In the genomic region with DNA sequence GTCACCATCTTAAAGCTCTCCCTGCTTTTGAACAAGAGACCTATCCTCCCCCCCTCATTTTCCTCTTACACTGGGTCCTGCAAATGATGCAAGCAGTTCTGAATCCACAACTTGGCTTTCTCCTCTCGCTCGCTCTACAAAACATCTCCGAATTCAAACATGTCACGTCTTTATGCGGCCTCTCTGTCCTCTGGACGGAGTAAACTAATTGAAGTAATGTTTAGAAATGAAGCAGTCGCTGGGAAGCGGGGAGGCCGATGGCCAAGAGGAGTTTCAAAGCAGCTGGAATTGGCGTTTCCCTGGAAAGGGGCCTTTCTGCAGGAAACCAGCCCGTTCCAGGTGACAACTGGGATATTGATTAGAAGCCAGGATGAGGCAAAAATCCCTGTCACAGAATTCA, we compare ENCODE assay signal across 10 mouse cellular contexts.
DNase-seq lines count a peak whose midpoint lies in the region; ATAC-seq and TF ChIP-seq lines count a peak whose summit lies in the region.
"Had no signal": no experiment of that assay in that cellular context is flagged by ENCODE, and none has a peak within 500 bp of the region (broad histone marks: within the 10 kb centered on the region; RNA-seq: fewer than 3 reads in every experiment).

No protein-coding gene starts in this region.

- ATAC-seq in lung, embryonic 15.5 days (ENCODE audit: borderline replicate concordance, extremely low read depth, low FRiP score, low TSS enrichment): peak; percentile 68; the same call in 1 of the 2 replicates
- ATAC-seq in hindbrain, embryonic 11.5 days (ENCODE audit: low FRiP score): no peak
- no peak for ATAC-seq in liver, embryonic 16.5 days (ENCODE audit: low read depth)
- peak; percentile 68; the same call in 1 of the 2 replicates for ATAC-seq in stomach, embryonic 16.5 days (ENCODE audit: insufficient read depth, low FRiP score)
- ATAC-seq in cerebellum, adult (ENCODE audit: insufficient number of reproducible peaks, low FRiP score, low TSS enrichment): no peak

- no peak for TF ChIP-seq POLR2A in lung, adult 2 months (IDR thresholded peaks at IDR 0.05; ENCODE audit: borderline replicate concordance, extremely low read depth, low read depth, low read length)

- no peaks in the 10 kb centered on the region for H3K27me3 ChIP-seq in lung, embryonic 15.5 days
- no peaks in the 10 kb centered on the region for H3K27me3 ChIP-seq in hindbrain, embryonic 11.5 days (ENCODE audit: control insufficient read depth, insufficient read depth, low read length)
- no peaks in the 10 kb centered on the region for H3K27me3 ChIP-seq in liver, embryonic 16.5 days (ENCODE audit: control insufficient read depth, insufficient read depth, low read depth, low read length)
- H3K27me3 ChIP-seq in stomach, embryonic 16.5 days (ENCODE audit: control insufficient read depth, insufficient read depth, low read length): no peaks in the 10 kb centered on the region

- peaks cover 22% of the 10 kb centered on the region for H3K4me1 ChIP-seq in lung, embryonic 15.5 days
- peaks cover 2% of the 10 kb centered on the region; the same call in 1 of the 2 replicates for H3K4me1 ChIP-seq in lung, adult 2 months (ENCODE audit: control insufficient read depth, insufficient read depth, low read length)
- H3K4me1 ChIP-seq in hindbrain, embryonic 11.5 days (replicated peaks; ENCODE audit: control insufficient read depth, insufficient read depth, low read length): no peaks in the 10 kb centered on the region; the same call in 1 of the 2 replicates
- H3K4me1 ChIP-seq in liver, embryonic 16.5 days (ENCODE audit: control insufficient read depth, low read depth, low read length): no peaks in the 10 kb centered on the region; the same call in none of the 2 replicates
- peaks cover 10% of the 10 kb centered on the region for H3K4me1 ChIP-seq in stomach, embryonic 16.5 days (ENCODE audit: control insufficient read depth, insufficient read depth, low read length)

- H3K36me3 ChIP-seq in lung, embryonic 15.5 days: no peaks in the 10 kb centered on the region
- no peaks in the 10 kb centered on the region for H3K36me3 ChIP-seq in hindbrain, embryonic 11.5 days (ENCODE audit: control insufficient read depth, insufficient read depth, low read length)
- no peaks in the 10 kb centered on the region for H3K36me3 ChIP-seq in liver, embryonic 16.5 days (ENCODE audit: control insufficient read depth, insufficient read depth)
- H3K36me3 ChIP-seq in stomach, embryonic 16.5 days (ENCODE audit: control insufficient read depth, insufficient read depth, low read length): no peaks in the 10 kb centered on the region

- no peaks in the 10 kb centered on the region for H3K9me3 ChIP-seq in lung, embryonic 15.5 days
- no peaks in the 10 kb centered on the region for H3K9me3 ChIP-seq in hindbrain, embryonic 11.5 days (ENCODE audit: control insufficient read depth, low read length)
- no peaks in the 10 kb centered on the region for H3K9me3 ChIP-seq in liver, embryonic 16.5 days (replicated peaks; ENCODE audit: control insufficient read depth, low read length)
- H3K9me3 ChIP-seq in stomach, embryonic 16.5 days (replicated peaks; ENCODE audit: control insufficient read depth, low read length): no peaks in the 10 kb centered on the region

- no peak for TF ChIP-seq CTCF in lung, adult 2 months (IDR thresholded peaks at IDR 0.05; ENCODE audit: insufficient read depth, low read length)

- H3K27ac ChIP-seq in lung, embryonic 15.5 days: peak overlapping the region; percentile 88
- no peak overlapping the region for H3K27ac ChIP-seq in hindbrain, embryonic 11.5 days (ENCODE audit: low read depth, low read length)
- H3K27ac ChIP-seq in liver, embryonic 16.5 days (ENCODE audit: low read length): no peak overlapping the region
- peak overlapping the region; percentile 92 for H3K27ac ChIP-seq in stomach, embryonic 16.5 days (ENCODE audit: low read length)
- H3K27ac ChIP-seq: macrophage had no signal

- peak overlapping the region; percentile 65 for H3K4me2 ChIP-seq in lung, embryonic 15.5 days
- H3K4me2 ChIP-seq in hindbrain, embryonic 11.5 days (replicated peaks; ENCODE audit: low read depth, low read length): peak overlapping the region; percentile 40; the same call in 1 of the 2 replicates
- peak overlapping the region; percentile 47 for H3K4me2 ChIP-seq in liver, embryonic 16.5 days (ENCODE audit: low read depth, low read length)
- peak overlapping the region; percentile 49 for H3K4me2 ChIP-seq in stomach, embryonic 16.5 days (ENCODE audit: low read depth, low read length)

- DNase-seq in lung, adult 2 months: no peak
- DNase-seq in hindbrain, embryonic 11.5 days (ENCODE audit: low spot score): no peak
- DNase-seq in retina, postnatal 1 day: no peak
- no peak for DNase-seq in T-cell, adult 2 months (ENCODE audit: low spot score)
- DNase-seq: right cerebral cortex, postnatal 25 days had no signal

- 10% methylated on average over 11 of the region's 11 CpGs for WGBS in lung, embryonic 15.5 days
- 26% methylated on average over 11 of the region's 11 CpGs for WGBS in lung, adult 2 months
- WGBS in hindbrain, embryonic 11.5 days: 66% methylated on average over 11 of the region's 11 CpGs
- WGBS in liver, embryonic 16.5 days (ENCODE audit: insufficient replicate concordance): 49% methylated on average over 11 of the region's 11 CpGs
- 21% methylated on average over 11 of the region's 11 CpGs for WGBS in stomach, embryonic 16.5 days

- peak overlapping the region; percentile 17; the same call in 1 of the 2 replicates for H3K9ac ChIP-seq in lung, embryonic 15.5 days
- no peak overlapping the region for H3K9ac ChIP-seq in hindbrain, embryonic 11.5 days (ENCODE audit: low read depth, low read length)
- no peak overlapping the region for H3K9ac ChIP-seq in liver, embryonic 16.5 days (ENCODE audit: low read depth, low read length)
- H3K9ac ChIP-seq in stomach, embryonic 16.5 days (ENCODE audit: low read length): peak overlapping the region; percentile 56

- peak overlapping the region; percentile 30 for H3K4me3 ChIP-seq in lung, embryonic 15.5 days
- no peak overlapping the region for H3K4me3 ChIP-seq in lung, adult 2 months (replicated peaks; ENCODE audit: extremely low read depth, low read depth, low read length)
- H3K4me3 ChIP-seq in hindbrain, embryonic 11.5 days (ENCODE audit: low read depth, low read length): no peak overlapping the region
- peak overlapping the region; percentile 32; the same call in 1 of the 2 replicates for H3K4me3 ChIP-seq in liver, embryonic 16.5 days (ENCODE audit: low read depth, low read length)
- H3K4me3 ChIP-seq in stomach, embryonic 16.5 days (replicated peaks; ENCODE audit: low read length): peak overlapping the region; percentile 30

Comparison
In these comparisons a context has a peak if more than half of its experiments do, and no peak if none do; other contexts are left out.
1. H3K4me3 ChIP-seq: peak in lung, embryonic 15.5 days (single experiment), liver, embryonic 16.5 days (single experiment) and stomach, embryonic 16.5 days (single experiment); none in lung, adult 2 months (single experiment) and hindbrain, embryonic 11.5 days (single experiment).
2. ATAC-seq: peak in lung, embryonic 15.5 days (single experiment) and stomach, embryonic 16.5 days (single experiment); none in hindbrain, embryonic 11.5 days (single experiment), liver, embryonic 16.5 days (single experiment) and cerebellum, adult (single experiment).
3. H3K27ac ChIP-seq: peak in lung, embryonic 15.5 days (single experiment) and stomach, embryonic 16.5 days (single experiment); none in hindbrain, embryonic 11.5 days (single experiment) and liver, embryonic 16.5 days (single experiment).
4. H3K9ac ChIP-seq: peak in lung, embryonic 15.5 days (single experiment) and stomach, embryonic 16.5 days (single experiment); none in hindbrain, embryonic 11.5 days (single experiment) and liver, embryonic 16.5 days (single experiment).
5. Peak in every context shown above with its lines, with median percentiles within 50 percentile points of each other: H3K4me2 ChIP-seq.